Mouse (Mus musculus) lung, postnatal 0 days (tissue): Measurements from ENCODE around the gene Coq6.

Experiments
- CTCF ChIP-seq: IDR thresholded peaks from 2 replicates; pipeline ENCODE4 v1.5.1; 2016; ENCODE audit warnings: antibody characterized with exemption, mild to moderate bottlenecking
- EP300 ChIP-seq: IDR thresholded peaks from 2 replicates; pipeline ENCODE4 v1.6.1; 2016; ENCODE audit warnings: antibody characterized with exemption, mild to moderate bottlenecking, control low read depth

DNA sequence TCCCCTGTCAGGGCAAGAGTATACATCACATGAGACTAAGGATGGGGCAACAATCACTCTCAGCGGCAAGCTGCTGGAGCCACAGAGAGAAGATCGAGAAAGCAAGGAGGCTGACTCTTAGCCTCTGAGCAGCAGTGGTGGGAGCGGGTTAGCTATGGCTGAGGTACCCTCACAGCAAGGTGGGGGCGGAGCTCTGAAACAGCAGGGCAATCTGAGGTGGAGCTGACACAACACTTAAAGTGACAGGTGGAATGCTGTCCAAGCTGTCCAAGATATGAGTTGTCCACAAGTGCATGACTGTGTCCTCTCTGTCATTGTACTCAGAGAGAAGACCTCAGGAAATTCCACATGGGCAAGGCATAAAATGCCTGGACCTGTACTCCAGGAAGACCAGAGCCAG, 20.9 kb downstream of the Coq6 start:
- TF ChIP-seq CTCF = no peak
- TF ChIP-seq EP300 = no peak
